Mouse (Mus musculus) ES-Bruce4 (cell line): ENCODE data around the gene Adam15.

Experiments used
- CTCF ChIP-seq: IDR thresholded peaks from one replicate; pipeline ENCODE4 v1.8.1; 2011; ENCODE audit warnings: low read depth, low read length
- POLR2A ChIP-seq: IDR thresholded peaks from one replicate; pipeline ENCODE4 v1.8.1; 2011; ENCODE audit warnings: low read length; ENCODE audit not compliant: insufficient read depth

DNA sequence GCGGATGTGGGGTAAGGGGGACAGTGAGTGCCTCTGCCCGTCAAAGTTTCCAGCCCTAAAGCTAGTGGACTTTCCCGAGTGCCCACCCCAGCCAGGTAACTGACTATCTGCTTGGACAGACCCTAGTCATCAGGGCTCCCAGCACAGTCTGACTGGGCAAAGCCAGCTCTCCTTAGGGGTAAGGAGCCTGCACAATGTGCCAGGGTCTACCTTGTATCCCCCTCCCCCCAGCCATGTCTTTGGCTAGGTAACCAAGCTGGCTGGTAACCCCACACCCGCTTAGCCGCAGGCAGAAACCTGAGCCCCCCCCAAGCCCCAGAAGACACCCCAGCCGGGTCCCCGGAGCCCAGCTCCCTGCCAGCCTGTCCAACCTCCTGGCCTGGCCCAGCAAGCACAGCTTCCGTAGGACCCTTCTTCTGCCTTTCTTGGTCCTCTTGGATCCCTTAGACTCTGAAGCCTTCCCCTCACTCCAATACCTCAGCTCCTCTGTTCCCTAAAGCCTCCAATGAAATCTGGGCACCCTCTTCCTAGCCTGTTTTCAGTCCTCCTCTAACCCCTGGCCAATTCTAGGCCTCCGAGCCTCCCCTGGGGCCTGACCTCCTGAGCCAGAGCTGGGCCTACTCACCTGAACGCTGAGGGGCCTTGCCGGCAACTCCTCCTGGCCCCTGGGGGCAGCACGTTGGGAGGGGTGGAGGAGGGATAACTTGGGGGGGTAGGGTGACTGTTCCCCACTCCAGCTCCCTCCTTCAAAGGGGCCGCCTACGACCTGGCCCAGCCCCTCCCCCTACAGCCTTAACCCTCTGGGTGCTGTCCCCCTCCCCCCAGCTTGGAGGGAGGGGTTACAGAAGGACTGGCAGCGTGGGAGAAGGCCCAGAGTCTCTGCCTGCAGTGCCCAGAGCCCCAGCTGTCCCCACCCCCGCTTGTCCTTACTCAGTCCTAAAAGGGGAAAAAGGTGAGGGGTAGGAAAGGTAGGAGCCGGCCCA lies 36.9 kb upstream of the Adam15 start:
- TF ChIP-seq CTCF (no peak), POLR2A (no peak)
